Mouse (Mus musculus) C2C12 (cell line): ENCODE measurements around the gene Plxna2. TPM values are rescaled to one million over a fixed set of nuclear protein-coding genes. Genes with fewer than 3 reads are reported as not detected.

Experiments used
- H3K27me3 ChIP-seq: one replicate; pipeline ENCODE4 v1.6.1; 2011; ENCODE audit not compliant: control insufficient read depth, insufficient read depth, insufficient read length
- H3K36me3 ChIP-seq: one replicate; pipeline ENCODE4 v1.6.1; 2011; ENCODE audit not compliant: control insufficient read depth, insufficient read depth
- H3K4me3 ChIP-seq: one replicate; pipeline ENCODE4 v1.5.1; 2011; ENCODE audit warnings: mild to moderate bottlenecking, control low read depth; ENCODE audit not compliant: poor library complexity, insufficient read depth, severe bottlenecking
- H3K79me2 ChIP-seq: one replicate; pipeline ENCODE4 v1.6.1; 2011; ENCODE audit not compliant: control insufficient read depth, insufficient read depth
- H3K79me3 ChIP-seq: one replicate; pipeline ENCODE4 v1.6.1; 2011; ENCODE audit warnings: low read depth, control low read depth
- H3ac ChIP-seq: one replicate; pipeline ENCODE3; 2011; ENCODE audit warnings: low read depth; ENCODE audit not compliant: control insufficient read depth, insufficient read length
- CEBPB ChIP-seq: IDR thresholded peaks from one replicate; pipeline ENCODE4 v1.6.1; 2011; ENCODE audit warnings: low read depth, mild to moderate bottlenecking, control low read depth, moderate library complexity
- CTCF ChIP-seq: IDR thresholded peaks from one replicate; pipeline ENCODE4 v1.5.1; 2011; ENCODE audit not compliant: control insufficient read depth, insufficient read depth, insufficient read length
- FOSL1 ChIP-seq: IDR thresholded peaks from one replicate; pipeline ENCODE4 v1.8.0; 2011; ENCODE audit warnings: mild to moderate bottlenecking, low read length; ENCODE audit not compliant: poor library complexity, insufficient read depth, severe bottlenecking
- MAX ChIP-seq: IDR thresholded peaks from one replicate; pipeline ENCODE4 v1.6.1; 2011; ENCODE audit warnings: mild to moderate bottlenecking, control low read depth
- MYOD1 ChIP-seq: IDR thresholded peaks from one replicate; pipeline ENCODE4 v1.6.1; 2011; ENCODE audit warnings: low read depth; ENCODE audit not compliant: control insufficient read depth, insufficient read length
- MYOG ChIP-seq: IDR thresholded peaks from one replicate; pipeline ENCODE4 v1.6.1; 2011; ENCODE audit not compliant: control insufficient read depth, insufficient read length; ENCODE audit errors: extremely low read depth
- USF1 ChIP-seq: IDR thresholded peaks from one replicate; pipeline ENCODE4 v1.6.1; 2011; ENCODE audit warnings: low read depth, mild to moderate bottlenecking, control low read depth, moderate library complexity
- polyA plus RNA-seq: library from polyadenylated mRNA; unstranded; fragments of >200 nt; fragmentation: generic; extraction: Trizol; gene quantifications from one replicate; pipeline ENCODE4 v1.2.1, GENCODE M21; 2012; ENCODE audit warnings: missing spikeins

Plxna2 gene
- polyA plus RNA-seq, 1 experiment, result 4.2 TPM

GRCm38 (mm10) chr1:194672525-194672894 lies 54.5 kb downstream of the Plxna2 start:
- H3K79me3 ChIP-seq, result no peaks in the 10 kb centered on the region
- H3K27me3 ChIP-seq, result no peaks in the 10 kb centered on the region
- H3K4me3 ChIP-seq, result no peak overlapping the region
- no peaks in the 10 kb centered on the region for H3K79me2 ChIP-seq
- no peak for TF ChIP-seq USF1
- TF ChIP-seq CEBPB, result no peak
- no peak for TF ChIP-seq FOSL1
- no peak for TF ChIP-seq MAX
- no peak for TF ChIP-seq CTCF
- TF ChIP-seq MYOG, result no peak
- TF ChIP-seq MYOD1, result no peak
- no peak overlapping the region for H3ac ChIP-seq
- H3K36me3 ChIP-seq, result no peaks in the 10 kb centered on the region

DNA sequence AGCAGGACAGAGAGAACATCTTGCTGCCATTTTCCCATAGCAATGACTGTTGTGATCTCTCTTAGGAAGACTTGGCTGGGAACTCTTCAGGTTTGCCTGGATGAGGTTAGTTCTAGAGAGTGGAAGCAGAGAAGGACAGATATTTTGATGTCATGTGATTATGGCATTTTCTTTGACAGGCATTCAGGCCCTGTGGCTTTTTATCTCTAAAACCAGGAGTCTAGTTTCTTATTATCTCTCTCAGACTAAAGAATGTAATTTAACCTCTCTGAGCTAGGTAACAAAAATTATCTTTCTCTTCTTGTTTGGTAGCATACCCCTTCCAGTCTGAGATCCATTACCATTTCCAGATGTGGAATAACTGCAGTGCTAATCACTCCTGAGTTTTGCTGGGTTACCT lies 55.2 kb downstream of the Plxna2 start:
- H3K4me3 ChIP-seq, result no peak overlapping the region

GRCm38 (mm10) chr1:194675106-194675890 lies 57.3 kb downstream of the Plxna2 start:
- Histone ChIP-seq H3K79me2 (no peaks in the 10 kb centered on the region), H3ac (no peak overlapping the region), H3K4me3 (no peak overlapping the region), H3K36me3 (no peaks in the 10 kb centered on the region), H3K79me3 (no peaks in the 10 kb centered on the region), H3K27me3 (no peaks in the 10 kb centered on the region)
- TF ChIP-seq FOSL1, result no peak
- TF ChIP-seq CTCF, result no peak
- no peak for TF ChIP-seq MYOG
- TF ChIP-seq USF1, result no peak
- TF ChIP-seq CEBPB, result no peak
- TF ChIP-seq MAX, result no peak
- no peak for TF ChIP-seq MYOD1

More for the DNA sequence above, 55.2 kb downstream of the Plxna2 start:
- Histone ChIP-seq H3K36me3 (no peaks in the 10 kb centered on the region), H3ac (no peak overlapping the region), H3K79me2 (no peaks in the 10 kb centered on the region), H3K27me3 (no peaks in the 10 kb centered on the region), H3K79me3 (no peaks in the 10 kb centered on the region)
- TF ChIP-seq FOSL1, result no peak
- TF ChIP-seq MYOG, result no peak
- no peak for TF ChIP-seq USF1
- no peak for TF ChIP-seq CEBPB
- no peak for TF ChIP-seq MAX
- no peak for TF ChIP-seq MYOD1
- TF ChIP-seq CTCF, result no peak

DNA sequence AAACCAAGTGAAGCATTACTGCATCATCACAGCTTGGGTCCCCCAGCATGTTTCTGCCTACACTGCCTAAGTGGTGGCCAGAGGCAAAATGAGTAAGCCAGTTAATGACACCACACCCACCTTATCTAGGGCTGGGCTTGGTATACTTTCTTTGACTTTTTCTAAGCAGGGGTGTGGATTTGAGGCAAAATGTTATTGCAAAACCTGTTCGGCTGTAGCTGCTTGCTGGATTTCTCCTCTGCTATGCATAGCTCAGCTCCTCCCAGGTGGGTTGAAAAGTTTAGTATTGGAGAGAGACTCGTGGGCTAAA lies 57.8 kb downstream of the Plxna2 start:
- Histone ChIP-seq H3K36me3 (no peaks in the 10 kb centered on the region), H3K79me3 (no peaks in the 10 kb centered on the region), H3K4me3 (no peak overlapping the region), H3K27me3 (no peaks in the 10 kb centered on the region), H3K79me2 (no peaks in the 10 kb centered on the region), H3ac (no peak overlapping the region)
- no peak for TF ChIP-seq USF1
- peak; percentile 68 for TF ChIP-seq CEBPB

DNA sequence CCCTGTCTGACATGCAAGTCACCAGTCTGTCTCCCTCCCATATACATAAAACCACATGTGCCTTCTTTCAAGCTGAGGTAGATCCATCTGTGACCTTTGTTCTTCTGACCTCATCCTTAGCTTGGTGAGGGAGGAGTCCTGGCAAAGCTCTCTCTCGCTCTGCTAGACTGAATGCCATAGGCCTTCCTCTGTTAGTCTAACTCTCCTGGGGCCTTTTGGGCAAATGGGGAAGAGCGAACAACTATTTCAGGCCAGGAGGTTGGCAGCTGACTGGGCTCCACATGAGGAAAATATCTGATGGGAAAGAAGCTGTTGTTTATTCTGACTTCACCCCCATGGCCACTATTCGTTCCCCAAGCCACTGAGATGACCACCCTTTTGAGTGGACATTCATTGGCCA lies 59.9 kb downstream of the Plxna2 start:
- no peaks in the 10 kb centered on the region for H3K27me3 ChIP-seq
- no peak overlapping the region for H3K4me3 ChIP-seq
- TF ChIP-seq CEBPB, result no peak
- no peak for TF ChIP-seq USF1
- TF ChIP-seq MAX, result no peak
- no peak for TF ChIP-seq FOSL1
- no peaks in the 10 kb centered on the region for H3K79me3 ChIP-seq
- H3K36me3 ChIP-seq, result no peaks in the 10 kb centered on the region
- H3ac ChIP-seq, result no peak overlapping the region
- H3K79me2 ChIP-seq, result no peaks in the 10 kb centered on the region

DNA sequence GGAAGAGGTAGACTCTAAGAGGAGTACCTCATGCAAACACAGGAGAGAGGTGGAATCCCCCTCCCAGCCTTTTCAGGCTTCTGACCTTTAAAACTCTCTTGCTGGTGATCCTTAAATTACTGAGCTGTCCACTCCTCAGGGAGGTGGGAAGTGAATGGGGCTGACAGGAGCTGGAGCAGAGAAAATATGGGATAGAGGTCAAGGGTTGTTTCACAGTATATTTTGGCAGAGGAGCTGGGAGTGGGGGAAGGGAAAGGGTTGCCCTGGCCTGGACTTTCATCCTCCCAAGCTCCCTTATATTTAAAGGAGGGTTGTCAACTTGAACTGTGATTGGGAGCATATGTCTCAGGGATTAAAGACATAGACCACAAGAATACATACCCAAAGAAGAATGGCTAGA lies 61.1 kb downstream of the Plxna2 start:
- Histone ChIP-seq H3K36me3 (no peaks in the 10 kb centered on the region), H3K79me2 (no peaks in the 10 kb centered on the region), H3K27me3 (no peaks in the 10 kb centered on the region), H3K4me3 (no peak overlapping the region), H3K79me3 (no peaks in the 10 kb centered on the region), H3ac (no peak overlapping the region)
- no peak for TF ChIP-seq MYOD1
- no peak for TF ChIP-seq MYOG
- no peak for TF ChIP-seq CEBPB
- TF ChIP-seq CTCF, result no peak
- TF ChIP-seq FOSL1, result no peak
- TF ChIP-seq MAX, result no peak
- TF ChIP-seq USF1, result no peak
